Mouse (Mus musculus) adrenal gland, adult 18-20 months (tissue): ENCODE measurements around the gene Gabrr2. TPM values are rescaled to one million over a fixed set of nuclear protein-coding genes. Genes with fewer than 3 reads are reported as not detected.

ENCODE experiments used
- DNase-seq, 2 experiments: peaks; one replicate each; pipeline ENCODE4 v3.0.0; 2021 to 2022; ENCODE audit warnings: low spot score in 2 of 2
- long read RNA-seq, 2 experiments: library from polyadenylated mRNA; stranded (forward); transcript quantifications; one replicate each; pipeline ENCODE4 v2.0.0; 2021
- total RNA-seq, 2 experiments: library from RNA; stranded (reverse); gene quantifications; 1 replicate in 1 of 2; 2 replicates in 1 of 2; pipeline ENCODE4 v1.2.3; 2021

Gabrr2 gene
- under 1 TPM; 0.22 to 0.30 TPM for total RNA-seq
- long read RNA-seq, experiment 1, result 0 reads
- long read RNA-seq, experiment 2, result 0 reads

DNA sequence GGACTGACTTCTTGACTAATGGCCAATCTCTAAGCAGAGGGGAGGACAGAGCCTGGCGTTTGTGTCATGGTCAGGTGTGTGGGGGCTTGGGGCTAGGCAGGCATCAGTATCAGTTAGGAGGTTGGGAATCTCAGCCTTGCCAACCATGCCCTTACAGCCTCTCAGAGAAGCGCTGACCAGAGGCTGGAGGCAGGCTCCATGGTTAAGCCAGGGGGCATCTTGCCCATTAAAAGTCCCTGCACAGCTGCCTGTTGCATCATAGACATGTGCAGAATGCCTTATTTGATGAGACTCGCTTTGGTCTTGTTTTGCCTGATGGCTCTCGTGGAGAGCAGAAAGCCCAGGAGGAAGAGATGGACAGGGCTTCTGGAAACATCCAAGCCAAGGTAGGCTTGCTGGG lies at the start of gene Gabrr2:
Gene Gabrr2 (plus strand): TSS at position 19 of the 400 bp plus-strand sequence.
- no peak for DNase-seq

DNA sequence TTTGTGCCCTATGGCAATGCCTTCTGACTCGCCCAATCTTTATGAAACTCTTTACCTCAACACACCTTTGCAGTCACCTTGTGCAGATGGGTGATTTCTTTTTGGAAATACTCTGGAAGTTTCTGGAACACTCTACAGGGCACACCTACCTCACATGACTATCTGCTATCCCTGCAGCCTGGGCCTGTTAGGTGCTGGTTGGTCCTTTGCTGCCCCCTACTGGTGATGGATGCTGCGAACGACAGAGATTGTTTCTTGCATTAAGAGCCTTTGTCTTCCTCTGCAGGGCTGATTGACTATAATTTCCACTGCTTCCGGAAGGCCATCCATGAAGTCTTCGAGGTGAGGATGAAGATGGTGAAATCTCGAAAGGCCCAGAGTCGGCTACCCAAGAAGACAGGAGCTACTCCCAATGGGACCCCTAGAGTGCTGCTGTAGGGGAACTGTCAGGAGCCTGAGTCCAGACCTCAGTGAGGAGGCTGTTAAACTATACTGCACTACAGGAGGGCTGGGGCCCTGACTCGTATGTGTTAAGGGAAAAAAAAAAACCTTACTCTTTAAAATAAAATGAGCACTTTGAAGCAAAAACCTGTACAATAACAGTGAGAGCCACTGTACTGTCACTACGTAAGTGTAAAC lies 44.3 kb upstream of the Gabrr2 start:
- peak; percentile 86 to 88 for DNase-seq

DNA sequence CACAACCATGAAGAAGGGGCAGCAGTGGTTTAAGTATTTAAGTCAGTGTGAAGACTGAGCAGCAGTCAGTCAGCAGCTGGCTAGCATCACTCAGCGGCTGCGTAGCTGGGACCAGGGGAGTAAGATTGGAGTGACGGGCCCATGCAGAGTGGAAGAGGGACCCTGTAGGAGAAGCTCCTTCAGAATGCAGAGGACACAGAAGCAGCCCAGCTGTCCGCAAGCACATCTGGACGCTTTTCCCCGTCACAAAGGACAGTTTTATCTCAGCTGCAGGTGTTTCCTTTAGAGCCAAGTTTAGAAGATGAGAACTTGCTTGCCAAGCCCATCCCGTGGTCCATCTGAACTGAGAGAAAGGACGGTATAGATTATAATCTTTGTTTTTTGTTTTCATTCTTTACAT lies 38.4 kb upstream of the Gabrr2 start:
- no peak for DNase-seq

DNA sequence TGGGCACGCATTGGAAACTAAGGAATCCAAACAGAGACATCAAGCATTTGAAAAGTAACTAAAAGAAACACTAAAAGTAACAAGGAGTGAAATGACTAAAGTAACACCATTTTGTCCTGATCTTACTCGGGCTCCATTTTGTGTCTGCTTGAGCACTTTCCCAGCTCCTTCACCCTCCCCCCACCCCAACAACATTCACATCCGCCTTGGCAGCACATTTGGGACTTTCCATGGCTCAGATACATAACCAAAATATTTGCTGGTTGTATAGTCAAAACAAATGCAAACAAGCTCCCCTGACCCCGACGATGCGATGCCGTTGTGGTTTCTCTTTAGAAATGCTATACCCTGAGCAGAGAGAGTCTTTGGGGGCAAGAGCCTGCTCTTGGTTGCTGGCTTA lies 33.7 kb upstream of the Gabrr2 start:
- no peak for DNase-seq

DNA sequence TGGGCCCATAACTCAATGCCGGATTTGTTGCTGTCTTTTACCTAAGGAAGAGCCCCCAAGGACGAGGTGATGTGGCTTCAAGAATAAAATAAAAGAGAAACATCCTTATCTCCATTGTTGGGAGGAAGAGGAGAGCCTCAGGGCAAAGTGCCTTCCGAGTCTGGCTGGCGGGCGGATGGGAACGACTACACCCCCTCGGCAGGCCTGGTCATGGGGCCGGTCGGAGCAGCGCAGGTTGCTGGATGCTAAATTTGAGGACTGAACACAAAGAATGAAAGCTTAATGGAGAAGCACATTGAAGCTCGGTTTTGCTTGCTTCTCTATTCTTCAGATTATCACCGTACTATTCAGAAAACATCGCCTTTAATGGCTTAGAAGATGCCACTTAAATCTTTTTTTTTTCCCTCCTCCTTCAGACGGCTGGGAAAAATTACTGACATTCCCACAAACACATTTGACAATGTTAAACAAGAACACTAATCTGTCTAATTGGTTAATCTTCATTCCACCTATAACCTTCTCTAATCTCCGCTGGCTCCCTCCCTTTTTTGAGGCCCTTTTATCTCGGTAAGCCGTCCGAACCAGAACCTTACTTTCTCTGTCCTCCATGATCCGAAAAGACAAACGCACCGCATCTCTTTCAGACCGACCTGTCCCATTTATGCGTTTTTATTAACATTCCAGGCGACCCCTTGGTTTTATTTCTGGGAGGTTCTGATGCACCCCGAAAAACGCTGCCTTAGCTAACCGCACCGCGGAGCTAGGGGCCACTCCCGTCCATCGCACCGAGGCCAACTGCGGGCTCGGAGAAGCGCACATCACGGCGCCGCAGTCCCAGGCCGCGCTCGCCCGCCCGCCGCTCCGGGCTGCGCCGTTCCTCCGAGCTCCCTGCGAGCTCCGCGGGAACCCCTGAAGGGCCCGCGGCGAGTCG lies 32.3 kb upstream of the Gabrr2 start:
- DNase-seq, result peak in 1 of 2 experiments; percentile 3

DNA sequence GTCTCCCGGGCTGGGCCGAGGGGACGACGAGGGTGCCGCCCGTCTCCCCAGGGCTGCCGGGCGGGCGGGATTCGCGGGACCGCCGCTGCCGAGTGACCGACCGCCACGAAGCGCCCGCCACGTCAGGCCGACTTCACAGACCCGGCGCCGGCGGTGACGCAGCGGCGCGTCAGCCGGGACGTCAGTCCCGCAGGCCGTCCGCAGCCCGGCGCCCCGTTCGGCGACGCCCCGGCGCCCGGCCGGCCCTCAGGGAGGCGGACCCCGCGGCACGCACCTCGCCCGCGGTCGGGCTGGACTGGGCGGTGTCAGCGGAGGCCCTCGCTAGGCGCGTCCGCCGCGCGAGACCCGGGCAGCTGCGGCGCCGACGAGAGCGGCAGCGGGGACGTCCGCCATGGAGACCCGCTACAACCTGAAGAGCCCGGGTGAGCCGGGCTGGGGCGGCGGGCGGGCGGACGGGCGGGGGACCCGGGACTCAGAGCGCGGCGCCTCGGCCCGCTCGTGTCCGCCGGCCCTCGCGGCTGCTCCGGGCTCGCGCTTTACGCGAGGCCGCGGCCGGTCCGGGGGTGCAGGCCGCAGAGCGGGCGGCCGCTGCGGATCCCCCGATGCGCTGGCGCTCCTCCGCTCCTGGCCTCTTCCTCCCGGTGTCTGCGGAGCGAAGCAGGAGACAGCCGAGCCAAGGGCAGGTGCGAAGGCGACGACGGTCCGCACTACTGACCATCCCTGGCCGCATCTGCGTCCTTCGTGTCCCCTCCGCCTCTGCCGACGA lies 31.4 kb upstream of the Gabrr2 start, which contains the start of gene Ube2j1:
Gene Ube2j1 (plus strand): TSS at position 222 of the 766 bp plus-strand sequence.
- peak; percentile 91 to 92 for DNase-seq

DNA sequence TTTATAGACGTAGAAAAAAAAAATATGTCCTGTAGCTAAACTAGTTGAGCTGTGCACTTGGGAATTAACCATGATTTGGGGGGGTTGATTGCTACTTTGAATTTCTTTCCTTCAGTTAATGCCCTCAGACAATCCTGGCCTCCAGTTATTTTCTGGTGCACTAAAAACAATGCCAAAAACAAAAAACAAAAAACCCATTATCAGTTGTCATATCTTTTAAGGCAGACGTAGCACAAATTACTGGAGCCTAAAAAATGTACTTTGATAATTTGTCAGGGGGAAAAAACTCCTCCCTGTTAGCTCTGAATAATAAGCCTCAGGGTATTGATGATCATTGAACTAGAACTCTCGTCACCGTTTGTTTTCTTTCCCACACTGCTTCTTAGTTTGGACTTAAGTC lies 30.8 kb upstream of the Gabrr2 start:
- DNase-seq, result no peak

DNA sequence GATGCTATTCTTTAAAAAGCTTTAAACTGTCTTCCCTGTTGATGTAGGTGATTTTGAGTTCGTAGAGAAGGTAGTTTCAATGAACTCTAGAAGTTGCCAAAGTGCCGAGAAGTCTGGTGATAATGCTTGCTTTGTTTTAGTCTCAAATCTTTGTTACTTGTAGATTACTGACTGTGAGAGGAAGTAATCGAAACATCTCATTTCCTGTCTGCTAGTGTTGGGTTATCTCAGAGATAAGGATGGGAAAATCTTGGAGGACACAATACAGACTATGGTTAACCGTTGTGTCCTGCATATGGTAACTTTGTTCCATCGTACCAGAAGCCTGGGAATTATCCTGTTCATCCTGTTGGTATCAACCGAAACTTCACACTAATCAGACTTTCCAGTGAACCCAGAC lies 29.3 kb upstream of the Gabrr2 start:
- DNase-seq, result no peak

DNA sequence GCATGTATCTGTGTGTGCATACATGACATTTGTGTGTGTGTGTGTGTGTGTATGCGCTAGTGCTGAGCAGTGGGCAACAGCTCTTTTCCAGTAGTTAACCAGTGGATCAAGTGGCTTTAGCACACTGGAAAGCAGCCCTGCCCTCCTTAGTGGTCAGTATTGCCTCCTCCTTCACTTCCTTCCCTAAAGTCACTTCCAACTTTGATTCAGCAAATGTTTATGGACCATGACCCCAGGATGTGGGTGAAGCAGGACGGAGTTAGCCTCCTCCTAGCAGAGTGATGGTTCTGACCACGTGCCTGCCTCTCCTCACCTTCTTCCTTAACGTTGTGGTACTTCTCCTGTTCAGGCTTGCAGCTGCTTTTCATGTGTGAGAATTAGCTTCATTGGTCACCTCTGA lies 23.0 kb upstream of the Gabrr2 start:
- no peak for DNase-seq

DNA sequence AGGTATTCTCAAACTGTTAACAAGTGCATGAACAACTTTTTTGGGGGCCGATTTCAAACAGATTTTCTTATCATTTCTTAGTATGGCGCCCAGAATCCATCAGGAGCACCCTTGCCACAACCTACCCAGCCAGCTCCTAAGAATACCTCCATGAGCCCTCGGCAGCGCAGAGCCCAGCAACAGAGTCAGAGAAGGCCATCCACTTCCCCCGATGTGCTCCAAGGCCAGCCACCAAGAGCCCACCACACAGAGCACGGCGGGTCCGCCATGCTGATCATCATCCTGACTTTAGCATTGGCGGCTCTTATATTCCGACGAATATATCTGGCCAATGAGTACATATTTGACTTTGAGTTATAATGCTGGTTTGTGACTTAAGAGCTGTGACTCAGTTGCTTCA lies 13.2 kb upstream of the Gabrr2 start:
- no peak for DNase-seq

DNA sequence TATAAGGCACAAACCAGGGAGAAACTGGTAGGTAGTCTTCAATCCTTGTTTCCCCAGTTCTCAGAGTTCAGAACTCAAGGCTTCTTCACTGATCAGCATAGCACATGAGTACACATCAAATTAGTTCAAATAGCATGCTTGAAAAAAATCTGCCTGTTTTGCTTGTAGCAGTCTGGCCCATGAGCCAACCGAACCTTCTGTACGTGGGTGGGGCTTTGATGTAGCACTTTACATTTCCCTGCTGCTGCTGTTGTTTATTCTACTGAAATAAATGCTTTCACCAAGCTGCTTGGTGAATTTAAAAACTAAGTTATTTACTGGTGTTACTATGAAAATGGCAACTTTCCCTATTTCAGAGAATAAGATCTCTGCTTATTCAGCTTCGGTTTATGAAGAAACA lies 10.7 kb upstream of the Gabrr2 start:
- no peak for DNase-seq

DNA sequence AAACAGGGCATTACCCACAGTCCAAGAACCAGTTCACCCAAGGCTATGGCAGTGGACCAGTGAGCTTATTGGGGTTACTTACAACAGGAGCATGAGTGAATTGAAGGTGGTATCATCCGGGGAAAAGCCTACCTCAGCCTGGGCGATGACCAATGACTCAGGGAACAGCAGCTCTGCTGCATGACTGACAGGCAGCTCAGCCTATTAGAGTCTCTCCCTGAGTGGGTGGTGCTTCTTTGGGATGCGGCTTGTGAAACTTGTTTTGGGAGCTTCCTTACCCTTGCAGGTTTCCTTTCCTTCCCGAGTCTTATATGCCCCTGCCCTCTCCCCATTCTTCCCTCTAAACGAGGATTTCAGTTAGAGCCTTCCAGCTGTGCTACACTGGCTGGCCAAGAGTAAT lies 10.1 kb upstream of the Gabrr2 start:
- no peak for DNase-seq

DNA sequence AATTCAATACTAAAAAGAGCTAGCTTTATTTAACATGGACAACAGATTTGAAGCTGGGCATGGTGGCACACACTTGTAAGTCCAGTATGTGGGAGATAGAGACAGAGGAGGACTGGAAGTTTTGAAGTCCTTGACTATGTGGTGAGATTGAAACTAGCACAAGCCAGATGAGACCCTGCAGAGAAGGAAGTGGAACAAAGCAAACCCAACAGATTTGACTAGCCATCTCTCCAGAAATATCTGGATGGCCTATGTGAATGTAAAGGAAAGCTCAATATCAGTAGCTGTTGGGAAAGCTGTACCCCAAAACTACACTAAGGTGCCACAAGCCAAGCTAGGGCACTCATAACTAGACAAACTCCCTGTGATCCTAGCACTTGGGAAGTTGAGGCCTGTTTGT lies 8.4 kb upstream of the Gabrr2 start:
- no peak for DNase-seq

DNA sequence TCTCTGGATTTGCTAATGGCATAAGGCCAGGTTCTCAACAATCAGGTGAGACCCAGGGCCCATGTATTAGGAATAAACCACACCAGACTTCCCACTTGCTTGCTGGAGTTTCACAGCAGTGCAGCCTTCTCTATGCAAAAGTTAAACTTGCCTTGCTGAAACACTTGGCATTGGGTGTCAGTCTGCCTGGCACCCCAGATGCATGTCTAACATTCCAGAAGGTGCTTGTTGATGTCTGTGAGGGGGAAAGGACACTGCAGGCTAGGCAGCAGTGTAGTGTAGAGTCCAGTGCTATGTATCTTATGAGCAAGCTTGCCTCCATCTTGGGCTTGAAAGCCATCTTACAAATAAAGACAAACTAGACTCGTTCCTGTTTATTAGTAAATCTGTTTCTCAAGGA lies 6.5 kb upstream of the Gabrr2 start:
- no peak for DNase-seq

DNA sequence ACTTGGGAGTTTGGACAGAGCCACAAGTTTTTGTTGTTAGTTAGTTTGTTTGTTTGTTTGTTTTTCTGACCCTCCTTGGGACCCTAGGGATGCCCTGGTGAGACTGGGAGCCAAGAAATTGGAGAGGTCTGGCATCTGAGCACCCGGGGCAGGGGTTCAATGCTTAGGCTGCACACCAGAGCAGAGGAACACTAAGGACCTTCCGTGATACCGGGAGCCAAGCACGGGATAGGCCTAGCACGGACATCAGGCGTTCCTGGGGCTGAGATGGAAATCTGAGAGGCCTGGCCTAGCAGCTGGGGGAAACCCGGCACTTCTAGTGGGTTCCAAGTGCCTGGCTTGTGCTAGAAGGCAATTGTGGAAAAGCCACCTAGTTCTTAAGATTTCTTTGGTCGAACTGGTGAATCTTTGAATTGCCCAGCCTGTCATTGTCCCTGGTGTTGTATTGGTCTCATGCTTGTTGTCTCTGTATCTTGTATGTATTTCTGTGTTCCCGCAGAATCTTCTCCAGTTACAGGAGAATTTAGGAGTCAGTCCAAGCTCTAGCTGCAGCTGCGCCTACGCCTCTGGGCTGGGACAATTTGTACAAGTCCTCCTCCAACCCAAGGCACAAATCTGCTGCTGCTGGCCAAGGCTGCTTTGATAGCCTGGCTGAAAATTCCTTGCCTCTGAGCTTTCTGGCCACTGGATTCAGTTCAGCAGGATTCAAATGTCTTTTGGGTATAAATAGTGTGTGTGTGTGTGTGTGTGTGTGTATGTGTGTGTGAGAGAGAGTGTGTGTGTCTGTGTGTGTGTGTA lies 4.7 kb upstream of the Gabrr2 start:
- DNase-seq, result no peak

DNA sequence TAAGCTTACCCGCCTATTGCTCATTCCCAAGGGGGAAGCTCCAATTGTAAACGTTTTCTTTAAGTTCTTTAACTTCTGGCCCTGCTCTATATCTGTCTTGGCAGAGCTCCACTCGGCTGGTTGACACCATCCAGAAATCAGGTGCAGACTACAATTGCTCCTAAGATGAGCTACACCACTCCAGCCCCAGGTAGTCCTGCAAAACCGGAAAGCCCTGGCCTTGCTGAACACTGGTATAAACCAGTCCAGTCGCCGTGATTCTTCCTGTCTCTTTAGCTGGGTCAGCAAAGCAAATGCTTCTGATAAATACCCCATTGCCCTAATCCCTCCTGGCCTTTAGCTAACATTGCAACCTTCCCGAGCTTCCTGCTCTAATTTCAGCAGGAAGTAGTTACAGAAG lies 1.6 kb upstream of the Gabrr2 start:
- DNase-seq, result no peak

DNA sequence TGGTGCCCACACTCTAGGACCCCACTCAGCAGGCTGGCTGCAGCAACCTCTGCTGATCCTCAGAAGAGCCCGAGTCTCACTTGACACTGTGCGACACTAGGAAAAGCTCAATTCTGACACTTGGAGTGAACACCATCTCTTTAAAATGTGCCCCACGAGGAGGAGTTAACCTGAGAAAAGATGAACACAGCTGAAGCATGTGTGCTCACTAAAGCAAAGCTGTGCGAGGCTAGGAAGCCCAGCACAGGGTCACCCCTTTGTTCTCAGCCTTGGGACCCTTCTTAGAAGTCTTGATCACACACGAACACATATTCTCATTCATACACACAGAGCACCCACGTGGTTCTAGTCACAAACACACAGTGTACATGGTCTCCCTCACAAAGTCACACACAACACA lies 2.2 kb downstream of the Gabrr2 start:
- DNase-seq, result no peak

DNA sequence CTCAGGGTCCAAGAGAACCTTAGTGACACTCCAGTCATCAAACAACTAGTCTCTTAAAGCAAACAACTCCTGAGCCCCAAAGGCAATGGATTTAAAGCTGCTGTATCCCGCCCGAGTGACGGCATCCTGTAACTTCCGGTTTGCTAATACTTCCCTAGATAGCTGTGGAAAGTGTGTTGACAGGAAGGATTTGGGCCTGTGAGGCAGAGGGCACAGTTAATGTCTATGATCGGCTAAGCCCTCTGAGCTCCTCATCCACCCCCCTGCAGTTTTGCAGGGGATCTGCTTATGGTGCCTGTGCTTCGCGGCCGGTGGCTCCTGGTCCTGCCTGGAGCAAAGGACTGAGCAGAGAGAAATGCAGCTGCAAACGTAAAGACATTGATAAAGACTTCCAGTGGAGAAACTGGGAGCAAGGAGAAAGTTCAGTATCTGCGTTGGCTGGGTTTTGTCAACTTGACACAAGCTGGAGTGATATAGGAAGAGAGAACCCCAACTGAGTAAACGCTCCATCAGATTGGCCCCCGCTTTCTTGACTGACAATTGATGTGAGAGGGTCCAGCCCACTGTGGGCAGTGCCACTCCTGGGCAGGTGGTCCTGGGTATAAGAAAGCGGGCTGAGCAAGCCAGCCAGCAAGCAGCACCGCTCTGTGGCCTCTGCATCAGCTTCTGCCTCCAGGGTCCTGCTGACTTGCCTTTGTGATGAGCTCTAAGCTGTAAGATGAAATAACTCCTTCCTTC lies 3.6 kb downstream of the Gabrr2 start:
- no peak for DNase-seq

DNA sequence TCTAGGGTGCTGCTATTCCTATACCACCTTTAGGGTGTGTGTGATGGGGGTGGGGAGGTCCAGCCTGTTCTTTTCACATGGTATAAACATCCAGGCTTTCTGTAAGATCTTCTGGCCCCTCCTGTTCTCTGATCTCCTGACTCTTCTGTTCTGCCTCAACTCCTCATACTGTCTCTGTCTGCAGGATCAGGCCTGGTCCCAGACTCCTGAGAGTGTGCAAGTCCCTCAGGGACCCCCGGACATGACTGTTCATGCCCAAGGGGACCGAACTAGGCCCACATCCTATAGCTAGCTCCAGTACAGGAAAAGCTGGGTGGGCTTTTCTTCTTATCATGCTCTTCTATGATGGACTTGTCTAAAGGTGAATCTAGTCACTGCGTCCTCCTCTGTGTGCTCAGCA lies 4.5 kb downstream of the Gabrr2 start:
- DNase-seq, result no peak

DNA sequence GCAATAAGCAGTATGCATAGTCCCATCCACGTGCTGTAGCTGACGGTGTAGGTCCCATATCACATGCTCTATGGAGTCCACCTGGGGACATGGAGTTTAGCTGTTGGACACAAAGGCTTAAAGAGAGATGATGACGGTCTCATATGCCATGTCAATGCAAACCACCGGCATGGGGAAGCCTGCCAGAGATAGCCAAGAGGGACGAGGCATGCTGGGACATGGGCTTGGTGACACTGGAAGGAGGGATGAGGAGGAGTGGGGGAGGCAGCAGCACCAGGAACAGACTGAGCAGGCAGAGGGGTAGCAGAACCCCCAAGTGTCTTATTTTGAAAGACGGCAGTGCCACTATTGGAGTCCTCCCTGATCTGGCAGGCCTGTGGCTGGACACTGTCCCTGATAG lies 5.0 kb downstream of the Gabrr2 start:
- DNase-seq, result no peak
